Mouse (Mus musculus) forebrain, embryonic 13.5 days (tissue): ENCODE results near the gene Rhbdl3. TPM values are rescaled to one million over a fixed set of nuclear protein-coding genes. Genes with fewer than 3 reads are reported as not detected.
A peak's percentile ranks its signal among the peaks of the same experiment; 100 is the strongest.

ENCODE experiments used
- ATAC-seq: fragments of 200-750 bp; cut with Nextera tagmentation; 2 replicates; pipeline ENCODE4 v1.8.0; 2017
- H3K27ac ChIP-seq: fragments of 300-500 bp; sonication (generic); 2 replicates; pipeline ENCODE4 v1.5.1; 2015; ENCODE audit warnings: inconsistent platforms, mild to moderate bottlenecking, moderate library complexity
- H3K27me3 ChIP-seq: fragments of 300-500 bp; sonication (generic); 2 replicates; pipeline ENCODE4 v1.6.1; 2015; ENCODE audit warnings: mild to moderate bottlenecking, inconsistent platforms
- H3K36me3 ChIP-seq: fragments of 300-500 bp; sonication (generic); 2 replicates; pipeline ENCODE4 v1.6.1; 2015; ENCODE audit warnings: mild to moderate bottlenecking, inconsistent platforms; ENCODE audit not compliant: poor library complexity, severe bottlenecking
- H3K4me1 ChIP-seq: fragments of 300-500 bp; sonication (generic); 2 replicates; pipeline ENCODE4 v1.6.1; 2015; ENCODE audit warnings: inconsistent platforms
- H3K4me2 ChIP-seq: fragments of 300-500 bp; sonication (generic); 2 replicates; pipeline ENCODE4 v1.6.1; 2015; ENCODE audit warnings: inconsistent platforms, mild to moderate bottlenecking, moderate library complexity
- H3K4me3 ChIP-seq: fragments of 300-500 bp; sonication (generic); 2 replicates; pipeline ENCODE4 v1.5.1; 2015; ENCODE audit warnings: mild to moderate bottlenecking, inconsistent platforms
- H3K9ac ChIP-seq: fragments of 300-500 bp; sonication (generic); 2 replicates; pipeline ENCODE4 v1.6.1; 2015; ENCODE audit warnings: mild to moderate bottlenecking, inconsistent platforms
- H3K9me3 ChIP-seq: fragments of 300-500 bp; sonication (generic); replicated peaks from 2 replicates; pipeline ENCODE4 v1.6.1; 2016; ENCODE audit warnings: inconsistent platforms
- WGBS: fragments of 180-500 bp; shearing (Covaris S2); methylation state at CpG from one replicate; pipeline ENCODE4 v1.1.7; 2015; 5-methylcytosine and 5-hydroxymethylcytosine counted together
- polyA plus RNA-seq: library from polyadenylated mRNA; unstranded; fragments of >200 nt; fragmentation: Nextera tagmentation; extraction: Ambion mirVana; gene quantifications from 2 replicates; pipeline ENCODE4 v1.2.1, GENCODE M21; 2015

The Rhbdl3 gene
- polyA plus RNA-seq, 1 experiment from 2014 or later, result 27.5 TPM

DNA sequence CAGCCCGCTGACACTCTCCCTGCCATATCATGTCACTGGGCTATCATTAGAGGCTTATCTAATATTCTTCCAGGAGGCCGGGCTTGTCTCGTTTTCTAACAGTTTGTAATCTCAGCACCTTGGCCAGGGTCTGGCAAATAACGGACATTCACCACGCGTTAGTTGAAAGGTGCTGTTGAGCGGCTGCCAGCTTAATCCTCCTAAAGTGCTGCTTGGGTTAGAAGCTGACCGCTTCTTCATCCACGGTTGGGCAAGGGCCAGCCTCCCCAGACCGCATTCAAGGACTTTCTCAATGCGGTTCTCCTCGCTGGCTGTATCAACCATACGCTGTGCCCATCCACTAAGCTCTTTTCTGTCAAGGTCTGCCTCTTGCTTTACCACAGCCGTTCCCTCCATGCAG lies 4.9 kb upstream of the Rhbdl3 start:
- Histone ChIP-seq H3K9ac (no peak overlapping the region), H3K4me3 (no peak overlapping the region), H3K4me1 (peaks cover 57% of the 10 kb centered on the region), H3K27me3 (no peaks in the 10 kb centered on the region), H3K36me3 (no peaks in the 10 kb centered on the region), H3K27ac (no peak overlapping the region), H3K4me2 (no peak overlapping the region), H3K9me3 (no peaks in the 10 kb centered on the region; the same call in 1 of the 2 replicates)
- 16% methylated on average over 14 of the region's 14 CpGs for WGBS
- ATAC-seq, result no peak

DNA sequence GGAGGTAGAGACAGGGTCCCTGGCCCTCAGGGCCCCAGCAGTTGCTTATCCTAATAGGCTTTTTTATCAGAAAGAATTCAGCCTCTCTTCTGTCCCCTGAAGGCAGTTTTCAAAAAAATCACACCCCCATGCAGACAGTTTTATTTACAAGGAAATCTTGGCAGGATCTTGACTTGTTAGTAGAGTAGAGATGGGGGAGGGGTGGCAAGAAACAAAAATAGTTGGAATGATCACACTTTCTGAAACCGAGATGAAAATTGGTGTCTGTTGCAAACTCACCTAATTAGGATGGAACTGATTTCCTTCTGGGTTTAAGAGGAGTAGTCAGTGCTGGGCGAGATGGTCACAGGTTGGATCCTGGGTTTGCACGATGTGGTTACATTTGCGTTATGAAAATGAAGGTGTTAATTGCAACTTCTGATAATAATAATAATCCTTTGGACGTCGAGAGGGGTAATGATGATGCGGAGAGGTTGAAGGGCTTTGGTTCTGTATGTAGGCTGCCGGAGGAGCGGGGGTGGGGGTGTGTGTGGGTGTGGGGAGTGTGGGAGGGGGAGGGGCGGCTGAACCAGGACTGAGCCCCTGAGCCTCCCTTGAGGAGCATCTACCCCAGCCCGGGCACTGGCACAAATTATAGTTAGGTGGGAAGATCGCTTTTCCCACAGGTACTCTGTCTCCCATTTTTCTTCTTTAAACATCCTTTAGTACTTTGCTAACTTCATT lies 1.0 kb upstream of the Rhbdl3 start:
- H3K27ac ChIP-seq, result peak overlapping the region; percentile 87

DNA sequence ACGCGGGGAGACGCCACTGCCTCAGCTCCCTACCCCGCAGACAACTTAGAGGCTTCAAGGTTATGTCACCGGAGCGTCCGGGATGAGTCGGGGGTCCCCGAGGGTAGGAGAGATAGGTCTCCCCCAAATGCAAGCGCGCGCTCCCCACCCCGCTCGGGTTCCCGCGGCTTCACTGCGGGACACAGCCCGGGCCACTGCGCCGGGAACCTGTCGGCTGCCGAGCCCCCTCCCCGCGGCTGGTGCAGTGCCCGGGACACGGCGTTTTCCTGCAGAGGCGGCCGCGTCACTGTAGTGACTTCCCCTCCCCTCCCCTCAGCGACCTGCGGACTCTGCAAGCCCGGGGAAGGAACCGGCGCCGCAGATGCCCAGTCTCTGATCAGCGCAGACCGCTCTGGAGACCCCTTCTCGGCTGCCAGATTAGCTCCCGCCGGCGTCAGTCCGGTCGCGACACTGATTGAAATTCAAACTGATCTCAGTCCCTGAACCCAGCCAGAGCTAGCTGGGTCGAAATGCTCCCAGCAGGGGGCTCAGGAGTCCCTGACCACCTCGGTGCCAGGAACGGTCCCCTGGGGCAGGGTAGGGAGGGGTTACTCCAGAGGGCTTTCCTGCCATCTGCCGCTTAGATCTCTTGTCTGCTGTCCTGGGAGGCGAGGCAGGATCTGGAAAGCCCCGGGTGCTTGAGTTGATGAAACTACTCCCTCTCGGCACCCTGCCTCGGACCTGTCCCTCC lies 769 bp downstream of the Rhbdl3 start:
- 1% methylated on average over 47 of the region's 53 CpGs for WGBS
- H3K36me3 ChIP-seq, result peaks cover 20% of the 10 kb centered on the region; the same call in 1 of the 2 replicates
- peak overlapping the region; percentile 89 for H3K9ac ChIP-seq
- H3K27me3 ChIP-seq, result no peaks in the 10 kb centered on the region
- ATAC-seq, result peak; percentile 43
- 0 out of 2 replicates have a peak, but pooled peaks cover 4% of the 10 kb centered on the region for H3K9me3 ChIP-seq
- H3K27ac ChIP-seq, result peak overlapping the region; percentile 87
- H3K4me3 ChIP-seq, result peak overlapping the region; percentile 84
- peaks cover 40% of the 10 kb centered on the region for H3K4me1 ChIP-seq
- H3K4me2 ChIP-seq, result peak overlapping the region; percentile 88

More for the DNA sequence above, 1.0 kb upstream of the Rhbdl3 start:
- Histone ChIP-seq H3K36me3 (peaks cover 8% of the 10 kb centered on the region; the same call in 1 of the 2 replicates), H3K9me3 (0 out of 2 replicates have a peak, but pooled peaks cover 4% of the 10 kb centered on the region), H3K4me1 (peaks cover 55% of the 10 kb centered on the region), H3K4me2 (peak overlapping the region; percentile 88), H3K9ac (0 out of 2 replicates have a peak overlapping the region, but pooled peaks have one; percentile 89), H3K4me3 (peak overlapping the region; percentile 84), H3K27me3 (no peaks in the 10 kb centered on the region)
- WGBS, result 3% methylated on average over 12 of the region's 12 CpGs
- no peak for ATAC-seq

DNA sequence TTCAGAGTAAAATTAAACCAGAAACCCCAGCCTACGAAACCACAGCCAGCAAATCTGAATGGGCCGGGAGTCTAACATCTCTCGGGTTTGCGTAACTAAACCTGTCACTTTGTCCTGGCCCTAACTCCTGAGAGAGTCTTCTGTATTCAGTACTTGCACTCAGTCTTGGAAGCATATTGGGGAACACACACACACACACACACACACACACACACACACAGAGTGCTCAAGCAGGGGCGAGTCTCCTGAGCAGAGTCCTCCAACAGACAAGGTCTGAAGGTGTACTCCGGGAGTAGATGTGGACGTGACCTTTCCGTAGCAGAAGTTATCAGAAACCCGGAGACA lies 1.3 kb downstream of the Rhbdl3 start:
- Histone ChIP-seq H3K36me3 (peaks cover 20% of the 10 kb centered on the region; the same call in 1 of the 2 replicates), H3K27me3 (no peaks in the 10 kb centered on the region), H3K27ac (peak overlapping the region; percentile 87), H3K4me1 (peaks cover 40% of the 10 kb centered on the region), H3K4me2 (peak overlapping the region; percentile 88), H3K9ac (peak overlapping the region; percentile 89), H3K4me3 (peak overlapping the region; percentile 84), H3K9me3 (0 out of 2 replicates have a peak, but pooled peaks cover 4% of the 10 kb centered on the region)
- under 1% methylated on average over 9 of the region's 9 CpGs for WGBS
- 0 out of 2 replicates have a peak, but pooled peaks have one; percentile 9 for ATAC-seq

DNA sequence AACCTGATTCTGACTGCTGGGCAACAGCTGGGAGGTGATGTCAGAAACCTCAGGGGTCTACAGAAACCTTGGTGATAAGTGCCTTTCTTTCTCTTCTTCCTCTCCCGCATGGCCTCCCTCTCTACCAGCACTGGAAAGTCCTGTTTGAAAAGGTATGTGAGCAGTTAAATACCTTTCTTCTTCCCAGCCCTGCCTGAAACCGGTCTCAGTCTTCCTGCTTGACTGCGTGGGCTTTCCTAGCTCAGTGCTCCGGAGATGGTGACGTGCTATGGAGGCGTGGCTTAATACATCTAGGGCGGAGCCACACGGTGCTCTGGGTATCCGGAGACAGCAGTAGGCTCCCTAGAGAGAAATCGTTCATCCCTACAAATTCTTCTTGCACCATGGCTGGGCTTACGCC lies 1.8 kb downstream of the Rhbdl3 start:
- H3K4me2 ChIP-seq, result peak overlapping the region; percentile 88
- H3K4me1 ChIP-seq, result peaks cover 40% of the 10 kb centered on the region
- H3K27me3 ChIP-seq, result no peaks in the 10 kb centered on the region
- peaks cover 20% of the 10 kb centered on the region; the same call in 1 of the 2 replicates for H3K36me3 ChIP-seq
- peak overlapping the region; percentile 84 for H3K4me3 ChIP-seq
- peak; percentile 88 for ATAC-seq
- 0 out of 2 replicates have a peak, but pooled peaks cover 4% of the 10 kb centered on the region for H3K9me3 ChIP-seq
- 0 out of 2 replicates have a peak overlapping the region, but pooled peaks have one; percentile 87 for H3K27ac ChIP-seq
- peak overlapping the region; percentile 89 for H3K9ac ChIP-seq
- 4% methylated on average over 11 of the region's 11 CpGs for WGBS

DNA sequence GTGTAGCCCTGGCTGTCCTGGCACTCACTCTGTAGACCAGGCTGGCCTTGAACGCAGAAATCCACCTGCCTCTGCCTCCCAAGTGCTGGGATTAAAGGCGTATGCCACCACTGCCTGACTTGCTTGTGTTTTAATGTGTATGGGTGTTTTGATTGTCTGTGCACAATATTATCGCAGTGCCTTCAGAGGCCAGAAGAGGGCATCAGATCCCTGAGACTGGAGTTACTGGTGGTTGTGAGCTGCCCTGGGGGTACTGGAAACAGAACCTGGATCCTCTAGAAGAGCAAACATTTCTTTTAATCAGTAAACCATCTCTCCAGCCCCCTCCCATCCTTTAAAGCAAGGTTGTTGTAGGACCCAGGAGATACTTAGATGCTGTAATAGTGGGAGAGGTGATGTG lies 3.0 kb downstream of the Rhbdl3 start:
- Histone ChIP-seq H3K4me1 (peaks cover 38% of the 10 kb centered on the region), H3K4me2 (no peak overlapping the region), H3K4me3 (no peak overlapping the region), H3K9ac (no peak overlapping the region), H3K9me3 (0 out of 2 replicates have a peak, but pooled peaks cover 4% of the 10 kb centered on the region), H3K27me3 (no peaks in the 10 kb centered on the region), H3K36me3 (peaks cover 27% of the 10 kb centered on the region; the same call in 1 of the 2 replicates), H3K27ac (no peak overlapping the region)
- ATAC-seq, result no peak
- WGBS, result 89% methylated on average over 3 of the region's 3 CpGs

DNA sequence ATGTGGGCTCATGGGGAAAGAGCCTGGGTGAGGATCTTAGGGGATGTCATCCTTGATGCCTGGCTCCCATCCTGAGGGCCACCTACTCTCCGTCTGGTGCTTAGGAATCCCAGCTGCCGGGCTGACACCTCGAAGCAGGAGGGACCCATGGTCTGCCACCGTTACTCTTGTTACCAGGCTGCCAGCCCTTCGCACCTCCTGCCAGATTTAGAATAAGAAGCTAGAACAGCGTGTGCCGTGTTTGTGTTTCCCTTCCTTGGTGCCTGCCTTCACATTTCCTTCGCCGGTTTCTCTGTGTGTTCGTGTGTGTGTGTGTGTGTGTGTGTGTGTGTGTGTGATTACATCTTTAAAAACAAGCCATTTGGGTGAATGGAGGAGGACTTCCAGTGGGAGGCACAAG lies 4.1 kb downstream of the Rhbdl3 start:
- peaks cover 30% of the 10 kb centered on the region for H3K36me3 ChIP-seq
- peaks cover 31% of the 10 kb centered on the region for H3K4me1 ChIP-seq
- 76% methylated on average over 10 of the region's 10 CpGs for WGBS
- H3K4me2 ChIP-seq, result no peak overlapping the region
- 0 out of 2 replicates have a peak overlapping the region, but pooled peaks have one; percentile 14 for H3K27ac ChIP-seq
- no peak overlapping the region for H3K9ac ChIP-seq
- no peak for ATAC-seq
- H3K27me3 ChIP-seq, result no peaks in the 10 kb centered on the region
- 0 out of 2 replicates have a peak, but pooled peaks cover 4% of the 10 kb centered on the region for H3K9me3 ChIP-seq
- no peak overlapping the region for H3K4me3 ChIP-seq

DNA sequence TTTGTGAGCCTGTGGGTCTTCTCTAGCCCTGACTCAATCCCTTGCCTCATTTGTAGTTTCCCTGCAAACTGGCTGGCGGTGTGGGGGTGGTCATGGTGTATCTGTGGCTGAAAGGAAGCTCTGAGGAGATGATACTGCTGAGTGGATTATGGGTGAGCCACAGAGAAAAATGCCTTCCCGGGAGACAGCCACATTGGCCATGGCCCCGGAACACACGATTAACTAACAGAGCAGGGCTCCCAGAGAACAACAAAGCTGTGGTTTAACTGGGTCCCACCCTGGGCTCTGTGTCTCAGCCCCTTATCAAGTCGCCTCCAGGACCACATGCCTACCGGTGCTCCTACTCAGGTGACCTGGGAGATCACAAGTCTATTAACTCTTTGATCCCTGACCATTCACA lies 7.8 kb downstream of the Rhbdl3 start:
- no peak overlapping the region for H3K4me3 ChIP-seq
- H3K4me2 ChIP-seq, result no peak overlapping the region
- no peaks in the 10 kb centered on the region for H3K27me3 ChIP-seq
- 72% methylated on average over 6 of the region's 6 CpGs for WGBS
- peaks cover 41% of the 10 kb centered on the region for H3K4me1 ChIP-seq
- H3K36me3 ChIP-seq, result peaks cover 30% of the 10 kb centered on the region
- no peak overlapping the region for H3K27ac ChIP-seq
- H3K9ac ChIP-seq, result no peak overlapping the region
- no peak for ATAC-seq
- H3K9me3 ChIP-seq, result 0 out of 2 replicates have a peak, but pooled peaks cover 4% of the 10 kb centered on the region

DNA sequence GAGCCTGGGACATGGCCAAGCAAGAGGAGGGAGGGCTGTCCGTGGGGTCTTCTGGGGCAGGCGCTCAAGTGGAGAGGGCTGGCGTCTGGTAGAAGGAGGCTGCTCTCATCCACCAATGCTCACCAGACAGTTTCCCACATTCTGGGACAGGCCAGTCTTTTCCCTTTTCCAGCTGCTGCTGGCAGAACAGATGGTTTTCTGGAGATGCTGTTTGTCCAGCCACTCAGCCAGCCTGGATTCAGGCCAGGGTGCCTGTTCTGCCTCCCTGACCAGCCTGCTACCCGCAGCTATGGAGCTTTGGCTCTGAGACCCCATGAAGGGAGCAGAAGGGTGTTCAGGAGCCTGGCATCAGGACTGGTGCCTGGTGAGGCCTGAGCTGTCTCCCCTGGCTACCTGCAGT lies 10.6 kb downstream of the Rhbdl3 start:
- Histone ChIP-seq H3K9me3 (no peaks in the 10 kb centered on the region), H3K27ac (peak overlapping the region; percentile 94), H3K4me3 (no peak overlapping the region), H3K4me1 (peaks cover 68% of the 10 kb centered on the region), H3K27me3 (no peaks in the 10 kb centered on the region), H3K36me3 (peaks cover 10% of the 10 kb centered on the region), H3K9ac (peak overlapping the region; percentile 18; the same call in 1 of the 2 replicates), H3K4me2 (no peak overlapping the region)
- ATAC-seq, result 0 out of 2 replicates have a peak, but pooled peaks have one; percentile 14
- 42% methylated on average over 4 of the region's 4 CpGs for WGBS

DNA sequence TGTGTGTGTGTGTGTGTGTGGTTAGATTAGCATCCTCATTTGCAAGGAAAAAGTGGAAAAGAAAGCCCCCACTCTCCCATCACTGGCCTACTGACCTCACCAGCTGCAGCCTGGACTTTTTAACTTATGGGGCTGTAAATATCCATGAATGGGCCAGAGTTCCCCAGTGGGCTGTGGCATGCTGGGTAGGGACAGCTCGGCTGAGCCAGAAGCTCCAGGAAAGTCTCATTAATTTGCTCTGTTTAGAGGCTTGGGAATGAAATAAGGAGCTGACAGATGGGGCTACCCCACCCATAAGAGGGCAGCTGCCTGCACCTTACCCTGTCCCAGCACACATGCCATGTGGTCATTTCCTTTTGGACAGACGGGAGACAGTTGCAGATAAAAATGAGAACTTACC lies 11.3 kb downstream of the Rhbdl3 start:
- Histone ChIP-seq H3K4me3 (no peak overlapping the region), H3K4me1 (peaks cover 75% of the 10 kb centered on the region), H3K9ac (no peak overlapping the region), H3K27me3 (no peaks in the 10 kb centered on the region), H3K4me2 (no peak overlapping the region), H3K9me3 (no peaks in the 10 kb centered on the region), H3K36me3 (peaks cover 10% of the 10 kb centered on the region), H3K27ac (peak overlapping the region; percentile 94)
- no peak for ATAC-seq
- 14% methylated on average over 2 of the region's 2 CpGs for WGBS

DNA sequence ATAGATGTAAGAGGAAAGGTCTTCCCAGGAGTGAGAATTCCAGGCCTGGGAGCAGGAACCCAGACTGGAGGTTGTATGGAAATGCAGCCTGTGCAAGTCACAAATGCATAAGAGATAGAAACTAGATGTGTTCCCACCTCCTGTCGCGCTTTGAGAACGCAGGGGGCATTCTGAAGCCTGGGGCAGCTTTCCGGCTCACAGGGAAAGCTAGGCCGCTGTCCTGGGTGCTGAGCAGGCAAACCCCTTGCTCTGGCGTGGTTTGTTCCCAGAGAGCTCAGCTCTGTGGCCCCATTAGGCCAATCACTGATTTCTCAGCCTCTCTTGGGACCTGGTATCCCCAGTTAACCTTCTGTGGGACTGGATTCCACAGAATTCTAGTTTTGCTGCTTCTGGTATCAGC lies 11.9 kb downstream of the Rhbdl3 start:
- Histone ChIP-seq H3K36me3 (peaks cover 10% of the 10 kb centered on the region), H3K27ac (peak overlapping the region; percentile 94), H3K9ac (no peak overlapping the region), H3K9me3 (no peaks in the 10 kb centered on the region), H3K27me3 (no peaks in the 10 kb centered on the region), H3K4me1 (peaks cover 78% of the 10 kb centered on the region), H3K4me2 (no peak overlapping the region), H3K4me3 (no peak overlapping the region)
- 13% methylated on average over 6 of the region's 6 CpGs for WGBS
- no peak for ATAC-seq

DNA sequence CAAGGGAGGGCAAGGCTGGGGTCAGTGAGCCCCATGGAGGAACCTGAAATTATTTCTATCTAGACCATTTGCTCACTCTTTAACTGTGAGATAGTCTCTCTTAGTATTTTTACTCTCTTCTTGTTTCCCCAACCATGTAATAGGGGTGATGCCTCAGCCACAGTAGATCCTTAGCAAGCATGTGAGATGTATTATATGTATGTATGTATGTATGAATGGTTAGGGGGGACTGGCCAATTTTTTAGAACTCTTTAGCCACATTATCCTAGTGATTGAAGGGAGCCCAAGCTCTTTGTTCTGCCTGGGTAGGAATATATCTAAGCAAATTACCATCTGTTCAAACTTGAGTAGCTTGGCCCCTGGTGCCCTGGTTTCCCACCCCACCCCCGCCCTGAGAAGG lies 12.8 kb downstream of the Rhbdl3 start:
- H3K9me3 ChIP-seq, result no peaks in the 10 kb centered on the region
- peak overlapping the region; percentile 94 for H3K27ac ChIP-seq
- 78% methylated on average over 1 of the region's 1 CpGs for WGBS
- no peak for ATAC-seq
- H3K4me1 ChIP-seq, result peaks cover 86% of the 10 kb centered on the region
- no peaks in the 10 kb centered on the region for H3K27me3 ChIP-seq
- no peak overlapping the region for H3K9ac ChIP-seq
- peaks cover 6% of the 10 kb centered on the region for H3K36me3 ChIP-seq
- no peak overlapping the region for H3K4me3 ChIP-seq
- H3K4me2 ChIP-seq, result no peak overlapping the region
